Mouse (Mus musculus) embryonic fibroblast, embryonic 13.5 days (primary cell): ENCODE measurements at regions not wholly inside any gene's neighbourhood (a gene's known extent, or its start where the extent isn't known, plus 50 kb on each side); places are given as distances from the start of the nearest gene placed in this dataset.

Experiments
- CTCF ChIP-seq: IDR thresholded peaks from 2 replicates; pipeline ENCODE4 v1.5.1; 2011; ENCODE audit warnings: mild to moderate bottlenecking, control low read depth, low read length, moderate library complexity, borderline replicate concordance; ENCODE audit not compliant: insufficient read depth
- POLR2A ChIP-seq: IDR thresholded peaks from 2 replicates; pipeline ENCODE4 v1.6.1; 2011; ENCODE audit warnings: low read depth, mild to moderate bottlenecking, control low read depth, low read length, moderate library complexity

DNA sequence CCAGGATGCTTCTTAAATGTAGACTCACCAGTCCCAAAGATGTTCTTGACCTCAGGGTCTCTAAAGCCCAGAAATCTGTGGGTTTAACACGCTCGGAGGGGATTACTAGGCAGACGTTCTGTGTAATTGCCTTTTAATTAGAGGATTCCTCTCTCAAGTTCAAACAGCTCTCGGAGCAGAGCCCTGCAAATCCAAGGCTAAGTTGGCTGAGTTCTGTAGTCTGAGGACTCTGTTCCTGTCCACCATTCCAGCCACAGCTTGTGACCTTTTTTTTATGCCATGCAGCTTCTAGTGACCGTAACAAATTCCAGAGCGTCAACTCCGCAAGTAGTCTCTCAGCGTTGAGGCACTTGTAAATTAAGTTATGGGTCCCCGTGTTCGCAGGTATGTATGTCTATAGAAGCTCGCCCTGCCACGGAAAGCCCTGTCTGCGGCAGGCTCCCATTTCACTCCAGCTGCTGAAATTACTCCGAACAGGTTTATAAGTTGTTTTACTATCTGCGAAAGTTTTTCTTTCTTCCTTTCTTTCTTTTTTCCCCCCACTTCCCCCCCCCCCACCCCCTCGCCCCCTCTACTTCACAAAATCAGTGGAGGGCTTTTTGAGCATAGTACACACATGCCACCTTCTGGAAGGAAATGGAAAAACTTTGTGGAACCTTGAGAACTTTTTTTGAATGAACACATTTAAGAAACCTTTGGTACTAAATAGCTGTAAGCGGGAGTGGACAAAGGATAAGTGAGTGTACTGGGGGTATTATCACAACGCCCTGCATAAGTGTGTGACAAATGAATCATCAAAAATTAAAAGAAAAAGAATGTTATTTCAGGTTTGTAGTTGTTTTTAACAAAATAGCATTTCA lies 82.9 kb upstream of the Ranbp3l start:
- TF ChIP-seq CTCF (no peak), POLR2A (no peak)
